Mouse (Mus musculus): ENCODE data around the gene Zic5.

DNA sequence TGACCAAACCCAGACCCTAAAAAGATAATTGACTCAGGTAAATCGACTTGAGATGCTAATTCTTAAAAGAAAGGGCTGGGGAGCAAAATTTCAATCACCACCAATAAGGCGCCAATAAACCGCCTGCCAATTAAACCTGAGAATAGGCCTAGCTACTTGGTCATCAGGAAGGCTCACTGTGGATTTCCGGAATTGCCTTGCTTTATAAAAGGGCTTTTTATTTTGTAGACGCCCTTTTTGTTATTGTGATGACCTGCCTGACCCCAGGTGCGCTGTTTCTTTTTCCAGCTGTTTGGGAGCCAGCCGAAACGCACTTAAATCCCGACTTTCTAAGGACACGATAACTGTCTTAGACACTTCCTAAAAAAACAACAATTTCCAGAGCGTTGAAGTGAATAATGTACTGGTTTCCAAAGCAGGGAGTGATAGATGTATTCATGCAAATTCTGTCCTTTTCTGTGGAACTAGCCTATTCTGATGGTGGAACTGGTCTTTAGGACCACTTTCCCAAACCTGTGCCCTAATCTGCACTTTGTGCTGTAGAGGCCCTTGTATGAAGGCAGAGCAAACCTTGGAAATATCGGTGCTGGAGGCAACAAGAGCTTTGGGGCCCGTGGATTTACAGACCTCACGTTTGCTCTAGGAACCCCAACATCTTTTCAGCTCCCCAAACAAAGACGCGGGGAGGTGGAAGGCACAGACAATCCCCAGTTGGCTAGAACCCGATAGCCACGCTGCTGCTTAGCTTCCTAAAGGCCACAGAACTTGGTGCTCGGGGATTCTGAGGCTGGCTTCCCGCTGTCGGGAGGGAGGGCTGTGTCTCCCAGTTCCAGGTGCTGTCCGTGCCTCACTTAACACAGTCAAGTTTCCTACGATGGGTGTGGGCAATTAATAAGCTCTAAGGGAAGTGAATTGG is 2.7 kb upstream of the Zic5 start:
- no peak for TF ChIP-seq POLR2A (IDR thresholded peaks at IDR 0.05; ENCODE audit: low read depth, low read length)
- no peak for TF ChIP-seq CTCF (conservative IDR thresholded peaks at IDR 0.05; ENCODE audit: insufficient read depth, insufficient read length, low read depth, low read length)

Data from kidney, adult 2 months (tissue).